Mouse (Mus musculus): ENCODE measurements around the gene Was. TPM values are rescaled to one million over a fixed set of nuclear protein-coding genes. Genes with fewer than 3 reads are reported as not detected.

Was gene
- polyA plus RNA-seq, 1 experiment from 2014 or later, result 0.12 TPM

Other genes starting within 250 kb of the Was start
- gene Otud5, start 249.1 kb downstream of the Was start, polyA plus RNA-seq (2014; fragmentation: Nextera tagmentation; extraction: Ambion mirVana), result 26.8 and 28.1 TPM in 2 replicates
- gene Pim2, start 212.2 kb downstream of the Was start, polyA plus RNA-seq (2014; fragmentation: Nextera tagmentation; extraction: Ambion mirVana), result 20.7 and 22.9 TPM in 2 replicates
- 23.6 and 25.1 TPM in 2 replicates for gene Slc35a2, start 206.5 kb downstream of the Was start, polyA plus RNA-seq (2014; fragmentation: Nextera tagmentation; extraction: Ambion mirVana)
- 184 and 191 TPM in 2 replicates for gene Pqbp1, start 191.2 kb downstream of the Was start, polyA plus RNA-seq (2014; fragmentation: Nextera tagmentation; extraction: Ambion mirVana)
- gene Timm17b, start 191.1 kb downstream of the Was start, polyA plus RNA-seq (2014; fragmentation: Nextera tagmentation; extraction: Ambion mirVana), result 146 and 167 TPM in 2 replicates
- gene Gm10491, start 182.7 kb downstream of the Was start, polyA plus RNA-seq (2014; fragmentation: Nextera tagmentation; extraction: Ambion mirVana), result not detected in 2 replicates
- not detected in 2 replicates for gene Gm10490, start 181.0 kb downstream of the Was start, polyA plus RNA-seq (2014; fragmentation: Nextera tagmentation; extraction: Ambion mirVana)
- gene Pcsk1n, start 170.7 kb downstream of the Was start, polyA plus RNA-seq (2014; fragmentation: Nextera tagmentation; extraction: Ambion mirVana), result 245 and 258 TPM in 2 replicates
- gene Eras, start 161.9 kb downstream of the Was start, polyA plus RNA-seq (2014; fragmentation: Nextera tagmentation; extraction: Ambion mirVana), result not detected in 2 replicates
- 56.8 and 59.1 TPM in 2 replicates for gene Hdac6, start 142.6 kb downstream of the Was start, polyA plus RNA-seq (2014; fragmentation: Nextera tagmentation; extraction: Ambion mirVana)
- gene Gata1, start 112.4 kb downstream of the Was start, polyA plus RNA-seq (2014; fragmentation: Nextera tagmentation; extraction: Ambion mirVana), result not detected in 2 replicates
- gene Glod5, start 72.0 kb downstream of the Was start, polyA plus RNA-seq (2014; fragmentation: Nextera tagmentation; extraction: Ambion mirVana), result 0.43 and 1.2 TPM in 2 replicates
- 37.2 and 38.2 TPM in 2 replicates for gene Suv39h1, start 15.7 kb downstream of the Was start, polyA plus RNA-seq (2014; fragmentation: Nextera tagmentation; extraction: Ambion mirVana)
- 63.7 and 66.9 TPM in 2 replicates for gene Wdr13, start 42.4 kb upstream of the Was start, polyA plus RNA-seq (2014; fragmentation: Nextera tagmentation; extraction: Ambion mirVana)
- 379 and 383 TPM in 2 replicates for gene Rbm3, start 55.4 kb upstream of the Was start, polyA plus RNA-seq (2014; fragmentation: Nextera tagmentation; extraction: Ambion mirVana)
- 23.7 and 24.4 TPM in 2 replicates for gene Tbc1d25, start 85.7 kb upstream of the Was start, polyA plus RNA-seq (2014; fragmentation: Nextera tagmentation; extraction: Ambion mirVana)
- 31.8 and 37.4 TPM in 2 replicates for gene Ebp, start 103.0 kb upstream of the Was start, polyA plus RNA-seq (2014; fragmentation: Nextera tagmentation; extraction: Ambion mirVana)
- gene Porcn, start 116.0 kb upstream of the Was start, polyA plus RNA-seq (2014; fragmentation: Nextera tagmentation; extraction: Ambion mirVana), result 48.8 and 59.7 TPM in 2 replicates
- 50.6 and 52.7 TPM in 2 replicates for gene Ftsj1, start 161.9 kb upstream of the Was start, polyA plus RNA-seq (2014; fragmentation: Nextera tagmentation; extraction: Ambion mirVana)
- 24.3 and 40.7 TPM in 2 replicates for gene Slc38a5, start 180.6 kb upstream of the Was start, polyA plus RNA-seq (2014; fragmentation: Nextera tagmentation; extraction: Ambion mirVana)
- not detected in 2 replicates for gene Ssxb10, start 236.9 kb upstream of the Was start, polyA plus RNA-seq (2014; fragmentation: Nextera tagmentation; extraction: Ambion mirVana)